Mouse (Mus musculus): ENCODE measurements around the gene Sh3bgrl2. TPM values are rescaled to one million over a fixed set of nuclear protein-coding genes. Genes with fewer than 3 reads are reported as not detected.

Sh3bgrl2 gene
- total and polyA plus RNA-seq, 3 experiments = not detected

DNA sequence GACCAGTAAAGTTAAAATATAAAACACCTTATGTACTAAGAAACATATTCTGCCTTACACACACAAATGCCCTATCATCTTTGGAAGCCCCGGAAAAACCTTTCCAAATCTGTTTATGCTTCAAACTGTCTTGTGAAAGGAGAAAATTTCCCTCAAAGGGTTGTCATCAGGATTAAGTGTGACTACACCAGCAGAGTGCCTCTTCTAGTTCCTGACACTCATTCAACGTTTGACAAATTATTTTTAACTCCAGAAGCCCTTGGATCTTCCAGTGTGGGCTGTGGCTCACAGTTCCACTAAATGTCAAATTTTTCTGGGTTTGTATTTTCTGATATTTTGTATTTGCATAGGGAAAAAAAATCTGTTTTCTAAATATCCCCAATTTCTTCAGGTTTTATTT lies 10.6 kb upstream of the Sh3bgrl2 start:
- no peak overlapping the region for H3K27ac ChIP-seq (ENCODE audit: control insufficient read depth, low read depth, low read length)
- no peaks in the 10 kb centered on the region for H3K79me2 ChIP-seq (ENCODE audit: control insufficient read depth, insufficient read depth, low read length, poor library complexity)
- no peak overlapping the region for H3K4me3 ChIP-seq (ENCODE audit: control insufficient read depth in 1 of 2, insufficient read depth in 1 of 2, low read depth in 2 of 2, low read length in 2 of 2)
- H3K9ac ChIP-seq (ENCODE audit: control insufficient read depth, low read depth, low read length, poor library complexity, severe bottlenecking) = no peak overlapping the region
- no peaks in the 10 kb centered on the region for H3K9me3 ChIP-seq (replicated peaks; ENCODE audit: insufficient read depth, low read length)
- no peaks in the 10 kb centered on the region for H3K4me1 ChIP-seq (ENCODE audit: control insufficient read depth in 1 of 2, insufficient read depth in 2 of 2, low read length in 2 of 2)
- no peaks in the 10 kb centered on the region for H3K27me3 ChIP-seq (ENCODE audit: control insufficient read depth in 1 of 2, insufficient read depth in 2 of 2, low read length in 2 of 2)
- TF ChIP-seq MAFK (IDR thresholded peaks at IDR 0.05; ENCODE audit: borderline replicate concordance, low read depth, low read length) = no peak
- TF ChIP-seq MYB (IDR thresholded peaks at IDR 0.05; ENCODE audit: low read depth, low read length) = no peak
- no peak for TF ChIP-seq SIN3A (IDR thresholded peaks at IDR 0.05; ENCODE audit: low read length)
- DNase-seq (ENCODE audit: low read depth, low spot score) = no peak
- no peaks in the 10 kb centered on the region for H3K36me3 ChIP-seq (ENCODE audit: control insufficient read depth in 1 of 2, insufficient read depth in 2 of 2, low read length in 2 of 2)

- H3K36me3 ChIP-seq (ENCODE audit: control insufficient read depth in 1 of 2, insufficient read depth in 2 of 2, low read length in 2 of 2) = no peaks in the 10 kb centered on the region
- no peaks in the 10 kb centered on the region for H3K79me2 ChIP-seq (ENCODE audit: control insufficient read depth, insufficient read depth, low read length, poor library complexity)
- no peak for TF ChIP-seq NELFE (IDR thresholded peaks at IDR 0.05; ENCODE audit: low read depth, low read length)
- no peak for TF ChIP-seq TCF12 (IDR thresholded peaks at IDR 0.05; ENCODE audit: low read depth, low read length)
- TF ChIP-seq MYB (IDR thresholded peaks at IDR 0.05; ENCODE audit: low read depth, low read length) = no peak
- no peak for TF ChIP-seq ELF1 (IDR thresholded peaks at IDR 0.05; ENCODE audit: low read depth, low read length)
- no peak for TF ChIP-seq SMC3 (IDR thresholded peaks at IDR 0.05; ENCODE audit: low read depth, low read length)
- no peak for TF ChIP-seq TAL1 (IDR thresholded peaks at IDR 0.05; ENCODE audit: low read length)
- TF ChIP-seq MYC (IDR thresholded peaks at IDR 0.05; ENCODE audit: low read depth, low read length) = no peak
- H3K9ac ChIP-seq (ENCODE audit: control insufficient read depth, low read depth, low read length, poor library complexity, severe bottlenecking) = no peak overlapping the region
- no peaks in the 10 kb centered on the region for H3K27me3 ChIP-seq (ENCODE audit: control insufficient read depth in 1 of 2, insufficient read depth in 2 of 2, low read length in 2 of 2)
- no peak overlapping the region for H3K4me3 ChIP-seq (ENCODE audit: control insufficient read depth in 1 of 2, insufficient read depth in 1 of 2, low read depth in 2 of 2, low read length in 2 of 2)
- no peak overlapping the region for H3K27ac ChIP-seq (ENCODE audit: control insufficient read depth, low read depth, low read length)
- no peak for DNase-seq (ENCODE audit: low read depth, low spot score)
- H3K4me1 ChIP-seq (ENCODE audit: control insufficient read depth in 1 of 2, insufficient read depth in 2 of 2, low read length in 2 of 2) = no peaks in the 10 kb centered on the region
- no peaks in the 10 kb centered on the region for H3K9me3 ChIP-seq (replicated peaks; ENCODE audit: insufficient read depth, low read length)
Measured at GRCm38 (mm10) chr9:83537921-83538536, 10.1 kb upstream of the Sh3bgrl2 start.

GRCm38 (mm10) chr9:83539809-83540491 lies 8.2 kb upstream of the Sh3bgrl2 start:
- no peaks in the 10 kb centered on the region for H3K4me1 ChIP-seq (ENCODE audit: control insufficient read depth in 1 of 2, insufficient read depth in 2 of 2, low read length in 2 of 2)
- H3K27me3 ChIP-seq (ENCODE audit: control insufficient read depth in 1 of 2, insufficient read depth in 2 of 2, low read length in 2 of 2) = no peaks in the 10 kb centered on the region
- H3K4me3 ChIP-seq (ENCODE audit: control insufficient read depth in 1 of 2, insufficient read depth in 1 of 2, low read depth in 2 of 2, low read length in 2 of 2) = no peak overlapping the region
- TF ChIP-seq ELF1 (IDR thresholded peaks at IDR 0.05; ENCODE audit: low read depth, low read length) (no peak), JUND (IDR thresholded peaks at IDR 0.05; ENCODE audit: low read depth, low read length) (no peak), CHD1 (IDR thresholded peaks at IDR 0.05; ENCODE audit: low read depth, low read length) (no peak), KAT2A (conservative IDR thresholded peaks at IDR 0.05; ENCODE audit: low read depth, low read length) (no peak), E2F4 (IDR thresholded peaks at IDR 0.05; ENCODE audit: borderline replicate concordance, low read depth, low read length) (no peak), BHLHE40 (IDR thresholded peaks at IDR 0.05; ENCODE audit: borderline replicate concordance, low read depth, low read length) (no peak), MXI1 (IDR thresholded peaks at IDR 0.05; ENCODE audit: low read depth, low read length) (no peak), MAX (IDR thresholded peaks at IDR 0.05; ENCODE audit: low read length) (no peak), USF1 (IDR thresholded peaks at IDR 0.05; ENCODE audit: low read depth, low read length) (no peak)
- H3K79me2 ChIP-seq (ENCODE audit: control insufficient read depth, insufficient read depth, low read length, poor library complexity) = no peaks in the 10 kb centered on the region
- no peak overlapping the region for H3K27ac ChIP-seq (ENCODE audit: control insufficient read depth, low read depth, low read length)
- no peak overlapping the region for H3K9ac ChIP-seq (ENCODE audit: control insufficient read depth, low read depth, low read length, poor library complexity, severe bottlenecking)
- no peak for DNase-seq (ENCODE audit: low read depth, low spot score)
- H3K36me3 ChIP-seq (ENCODE audit: control insufficient read depth in 1 of 2, insufficient read depth in 2 of 2, low read length in 2 of 2) = no peaks in the 10 kb centered on the region
- no peaks in the 10 kb centered on the region for H3K9me3 ChIP-seq (replicated peaks; ENCODE audit: insufficient read depth, low read length)

Data from MEL (cell line).